Mouse (Mus musculus) megakaryocyte-erythroid progenitor cell, adult 5-6 weeks (primary cell): ENCODE data around the gene Nucks1. TPM values are rescaled to one million over a fixed set of nuclear protein-coding genes. Genes with fewer than 3 reads are reported as not detected.

Source experiments
- total RNA-seq, 2 experiments: library from RNA; stranded (forward) in 1 of 2; stranded (reverse) in 1 of 2; fragments of 200-1000, 215-1000 nt in 1 of 2; fragments of >200 nt in 1 of 2; fragmentation: Nextera tagmentation in 1 of 2; gene quantifications; 2 replicates each; pipeline ENCODE4 v1.2.3; 2014 to 2017

The Nucks1 gene
- total RNA-seq, 2 experiments from 2014 or later: 155 to 308 TPM

Other genes with a start within 250 kb of the Nucks1 start
- not detected in 2 replicates for gene Rab7b, start 221.8 kb upstream of the Nucks1 start, total RNA-seq (2014; fragmentation: Nextera tagmentation)
- gene Rab7b, start 221.8 kb upstream of the Nucks1 start, total RNA-seq (2017): 1.3 and 1.5 TPM in 2 replicates
- not detected in 2 replicates for gene Slc26a9, start 166.5 kb upstream of the Nucks1 start, total RNA-seq (2014; fragmentation: Nextera tagmentation)
- not detected in 2 replicates for gene Slc26a9, start 166.5 kb upstream of the Nucks1 start, total RNA-seq (2017)
- gene Pm20d1, start 113.2 kb upstream of the Nucks1 start, total RNA-seq (2014; fragmentation: Nextera tagmentation): 0.20 TPM in 1 of 2 replicates, not detected in the other
- not detected in 2 replicates for gene Pm20d1, start 113.2 kb upstream of the Nucks1 start, total RNA-seq (2017)
- gene Slc41a1, start 83.0 kb upstream of the Nucks1 start, total RNA-seq (2014; fragmentation: Nextera tagmentation): 4.1 and 5.2 TPM in 2 replicates
- gene Slc41a1, start 83.0 kb upstream of the Nucks1 start, total RNA-seq (2017): 6.1 and 8.2 TPM in 2 replicates
- 7.9 and 18.1 TPM in 2 replicates for gene Rab29, start 43.3 kb upstream of the Nucks1 start, total RNA-seq (2014; fragmentation: Nextera tagmentation)
- gene Rab29, start 43.3 kb upstream of the Nucks1 start, total RNA-seq (2017): 10.1 and 10.9 TPM in 2 replicates
- 19.5 and 39.2 TPM in 2 replicates for gene Slc45a3, start 52.4 kb downstream of the Nucks1 start, total RNA-seq (2014; fragmentation: Nextera tagmentation)
- 12.0 and 14.8 TPM in 2 replicates for gene Slc45a3, start 52.4 kb downstream of the Nucks1 start, total RNA-seq (2017)
- 97.8 and 135 TPM in 2 replicates for gene Elk4, start 97.1 kb downstream of the Nucks1 start, total RNA-seq (2014; fragmentation: Nextera tagmentation)
- 88.1 and 90.9 TPM in 2 replicates for gene Elk4, start 97.1 kb downstream of the Nucks1 start, total RNA-seq (2017)
- gene Mfsd4a, start 157.5 kb downstream of the Nucks1 start, total RNA-seq (2014; fragmentation: Nextera tagmentation): 0.40 TPM in 1 of 2 replicates, not detected in the other
- 0.75 and 3.8 TPM in 2 replicates for gene Mfsd4a, start 157.5 kb downstream of the Nucks1 start, total RNA-seq (2017)
- gene Cdk18, start 229.2 kb downstream of the Nucks1 start, total RNA-seq (2014; fragmentation: Nextera tagmentation): 0.42 TPM in 1 of 2 replicates, not detected in the other
- 0.46 TPM in 1 of 2 replicates, not detected in the other for gene Cdk18, start 229.2 kb downstream of the Nucks1 start, total RNA-seq (2017)